Mouse (Mus musculus): Measurements from ENCODE around the gene Nfib.

Nfib gene

GRCm38 (mm10) chr4:82592086-82593030 lies 113.2 kb downstream of the Nfib start:
- DNase-seq (ENCODE audit: low read depth): no peak

- DNase-seq (ENCODE audit: low read depth): no peak
These were observed 116.1 kb downstream of the Nfib start for GRCm38 (mm10) chr4:82589345-82589890.

GRCm38 (mm10) chr4:82588718-82589117 lies 116.8 kb downstream of the Nfib start:
- no peak for DNase-seq (ENCODE audit: low read depth)

- no peak for DNase-seq (ENCODE audit: low read depth)
These were observed 118.2 kb downstream of the Nfib start for GRCm38 (mm10) chr4:82587146-82587870.

GRCm38 (mm10) chr4:82586637-82587036 lies 118.9 kb downstream of the Nfib start:
- DNase-seq (ENCODE audit: low read depth): no peak

- DNase-seq (ENCODE audit: low read depth): no peak
These were observed 120.0 kb downstream of the Nfib start for GRCm38 (mm10) chr4:82585536-82585935.

GRCm38 (mm10) chr4:82585056-82585455 lies 120.5 kb downstream of the Nfib start:
- no peak for DNase-seq (ENCODE audit: low read depth)

- no peak for DNase-seq (ENCODE audit: low read depth)
These were observed 121.0 kb downstream of the Nfib start for GRCm38 (mm10) chr4:82584548-82584947.

GRCm38 (mm10) chr4:82573291-82573605 lies 132.3 kb downstream of the Nfib start:
- DNase-seq (ENCODE audit: low read depth): no peak

GRCm38 (mm10) chr4:82572410-82573290 lies 132.9 kb downstream of the Nfib start:
- DNase-seq (ENCODE audit: low read depth): no peak

- DNase-seq (ENCODE audit: low read depth): no peak
These were observed 146.7 kb downstream of the Nfib start for GRCm38 (mm10) chr4:82558816-82559215.

GRCm38 (mm10) chr4:82555673-82556171 lies 149.8 kb downstream of the Nfib start:
- DNase-seq (ENCODE audit: low read depth): no peak

GRCm38 (mm10) chr4:82553658-82554057 lies 151.9 kb downstream of the Nfib start:
- DNase-seq (ENCODE audit: low read depth): no peak

GRCm38 (mm10) chr4:82552238-82552637 lies 153.3 kb downstream of the Nfib start:
- DNase-seq (ENCODE audit: low read depth): no peak

GRCm38 (mm10) chr4:82549762-82550380 lies 155.7 kb downstream of the Nfib start:
- no peak for DNase-seq (ENCODE audit: low read depth)

GRCm38 (mm10) chr4:82548247-82548646 lies 157.3 kb downstream of the Nfib start:
- no peak for DNase-seq (ENCODE audit: low read depth)

- no peak for DNase-seq (ENCODE audit: low read depth)
These were observed 161.6 kb downstream of the Nfib start for GRCm38 (mm10) chr4:82543936-82544335.

GRCm38 (mm10) chr4:82543398-82543740 lies 162.2 kb downstream of the Nfib start:
- no peak for DNase-seq (ENCODE audit: low read depth)

- DNase-seq (ENCODE audit: low read depth): no peak
These were observed 162.7 kb downstream of the Nfib start for GRCm38 (mm10) chr4:82542656-82543397.

- no peak for DNase-seq (ENCODE audit: low read depth)
These were observed 163.5 kb downstream of the Nfib start for GRCm38 (mm10) chr4:82541894-82542510.
